Mouse (Mus musculus): ENCODE measurements at regions not wholly inside any gene's neighbourhood (a gene's known extent, or its start where the extent isn't known, plus 50 kb on each side); places are given as distances from the start of the nearest gene placed in this dataset.

GRCm38 (mm10) chr2:45538950-45539349, 421.8 kb upstream of the Zeb2 start:
- TF ChIP-seq ZC3H11A (IDR thresholded peaks at IDR 0.05; ENCODE audit: borderline replicate concordance, low read depth, low read length) (no peak), MAFK (IDR thresholded peaks at IDR 0.05; ENCODE audit: insufficient read depth, low read depth, low read length) (no peak), HCFC1 (IDR thresholded peaks at IDR 0.05; ENCODE audit: borderline replicate concordance, insufficient read depth, low read length) (no peak), ZNF384 (IDR thresholded peaks at IDR 0.05; ENCODE audit: low read depth, low read length) (no peak), CHD2 (IDR thresholded peaks at IDR 0.05; ENCODE audit: low read depth, low read length) (no peak)
- Histone ChIP-seq H3K9ac (ENCODE audit: insufficient read depth, low read depth, low read length, poor library complexity, severe bottlenecking) (no peak overlapping the region), H3K4me3 (ENCODE audit: insufficient read depth in 1 of 2, low read depth in 1 of 2, low read length in 2 of 2, poor library complexity in 1 of 2, severe bottlenecking in 1 of 2) (no peak overlapping the region), H3K27ac (ENCODE audit: insufficient read depth, low read depth, low read length, poor library complexity, severe bottlenecking) (no peak overlapping the region), H3K9me3 (ENCODE audit: control insufficient read depth, insufficient read depth, low read depth, low read length) (no peaks in the 10 kb centered on the region), H3K4me1 (ENCODE audit: control insufficient read depth in 2 of 2, insufficient read depth in 2 of 2, low read length in 2 of 2, poor library complexity in 1 of 2) (no peaks in the 10 kb centered on the region), H3K36me3 (ENCODE audit: control insufficient read depth, insufficient read depth, low read length, poor library complexity, severe bottlenecking) (no peaks in the 10 kb centered on the region)
- in situ Hi-C loops (cut with MboI; ENCODE audit: low sequenced_read_pairs in 2 of 2, unreplicated experiment in 2 of 2) = no loop called here
- DNase-seq (ENCODE audit: low read depth, low spot score) = no peak

- no peak for DNase-seq (ENCODE audit: low read depth, low spot score)
- TF ChIP-seq HCFC1 (IDR thresholded peaks at IDR 0.05; ENCODE audit: borderline replicate concordance, insufficient read depth, low read length) (no peak), ZNF384 (IDR thresholded peaks at IDR 0.05; ENCODE audit: low read depth, low read length) (no peak), CHD2 (IDR thresholded peaks at IDR 0.05; ENCODE audit: low read depth, low read length) (no peak), MAFK (IDR thresholded peaks at IDR 0.05; ENCODE audit: insufficient read depth, low read depth, low read length) (no peak), ZC3H11A (IDR thresholded peaks at IDR 0.05; ENCODE audit: borderline replicate concordance, low read depth, low read length) (no peak)
- in situ Hi-C loops (cut with MboI; ENCODE audit: low sequenced_read_pairs in 2 of 2, unreplicated experiment in 2 of 2) = no loop called here
- H3K4me3 ChIP-seq (ENCODE audit: insufficient read depth in 1 of 2, low read depth in 1 of 2, low read length in 2 of 2, poor library complexity in 1 of 2, severe bottlenecking in 1 of 2) = no peak overlapping the region
- H3K9me3 ChIP-seq (ENCODE audit: control insufficient read depth, insufficient read depth, low read depth, low read length) = no peaks in the 10 kb centered on the region
- H3K4me1 ChIP-seq (ENCODE audit: control insufficient read depth in 2 of 2, insufficient read depth in 2 of 2, low read length in 2 of 2, poor library complexity in 1 of 2) = no peaks in the 10 kb centered on the region
- no peaks in the 10 kb centered on the region for H3K36me3 ChIP-seq (ENCODE audit: control insufficient read depth, insufficient read depth, low read length, poor library complexity, severe bottlenecking)
- H3K9ac ChIP-seq (ENCODE audit: insufficient read depth, low read depth, low read length, poor library complexity, severe bottlenecking) = no peak overlapping the region
- no peak overlapping the region for H3K27ac ChIP-seq (ENCODE audit: insufficient read depth, low read depth, low read length, poor library complexity, severe bottlenecking)
Measured at GRCm38 (mm10) chr2:45537722-45538121, 420.5 kb upstream of the Zeb2 start.

- H3K27ac ChIP-seq (ENCODE audit: insufficient read depth, low read depth, low read length, poor library complexity, severe bottlenecking) = no peak overlapping the region
- in situ Hi-C loops (cut with MboI; ENCODE audit: low sequenced_read_pairs in 2 of 2, unreplicated experiment in 2 of 2) = no loop called here
- no peaks in the 10 kb centered on the region for H3K36me3 ChIP-seq (ENCODE audit: control insufficient read depth, insufficient read depth, low read length, poor library complexity, severe bottlenecking)
- H3K4me3 ChIP-seq (ENCODE audit: insufficient read depth in 1 of 2, low read depth in 1 of 2, low read length in 2 of 2, poor library complexity in 1 of 2, severe bottlenecking in 1 of 2) = no peak overlapping the region
- TF ChIP-seq ZNF384 (IDR thresholded peaks at IDR 0.05; ENCODE audit: low read depth, low read length) (no peak), CHD2 (IDR thresholded peaks at IDR 0.05; ENCODE audit: low read depth, low read length) (no peak), HCFC1 (IDR thresholded peaks at IDR 0.05; ENCODE audit: borderline replicate concordance, insufficient read depth, low read length) (no peak)
- no peaks in the 10 kb centered on the region for H3K4me1 ChIP-seq (ENCODE audit: control insufficient read depth in 2 of 2, insufficient read depth in 2 of 2, low read length in 2 of 2, poor library complexity in 1 of 2)
- no peak for DNase-seq (ENCODE audit: low read depth, low spot score)
- H3K9me3 ChIP-seq (ENCODE audit: control insufficient read depth, insufficient read depth, low read depth, low read length) = no peaks in the 10 kb centered on the region
- no peak overlapping the region for H3K9ac ChIP-seq (ENCODE audit: insufficient read depth, low read depth, low read length, poor library complexity, severe bottlenecking)
Measured at GRCm38 (mm10) chr2:45534806-45535205, 417.6 kb upstream of the Zeb2 start.

- Histone ChIP-seq H3K4me1 (ENCODE audit: control insufficient read depth in 2 of 2, insufficient read depth in 2 of 2, low read length in 2 of 2, poor library complexity in 1 of 2) (no peaks in the 10 kb centered on the region), H3K4me3 (ENCODE audit: insufficient read depth in 1 of 2, low read depth in 1 of 2, low read length in 2 of 2, poor library complexity in 1 of 2, severe bottlenecking in 1 of 2) (no peak overlapping the region), H3K27ac (ENCODE audit: insufficient read depth, low read depth, low read length, poor library complexity, severe bottlenecking) (no peak overlapping the region), H3K9me3 (ENCODE audit: control insufficient read depth, insufficient read depth, low read depth, low read length) (no peaks in the 10 kb centered on the region), H3K9ac (ENCODE audit: insufficient read depth, low read depth, low read length, poor library complexity, severe bottlenecking) (no peak overlapping the region), H3K36me3 (ENCODE audit: control insufficient read depth, insufficient read depth, low read length, poor library complexity, severe bottlenecking) (no peaks in the 10 kb centered on the region)
- in situ Hi-C loops (cut with MboI; ENCODE audit: low sequenced_read_pairs in 2 of 2, unreplicated experiment in 2 of 2) = no loop called here
- no peak for DNase-seq (ENCODE audit: low read depth, low spot score)
- TF ChIP-seq HCFC1 (IDR thresholded peaks at IDR 0.05; ENCODE audit: borderline replicate concordance, insufficient read depth, low read length) (no peak), MAFK (IDR thresholded peaks at IDR 0.05; ENCODE audit: insufficient read depth, low read depth, low read length) (no peak), ZC3H11A (IDR thresholded peaks at IDR 0.05; ENCODE audit: borderline replicate concordance, low read depth, low read length) (no peak), ZNF384 (IDR thresholded peaks at IDR 0.05; ENCODE audit: low read depth, low read length) (no peak), CHD2 (IDR thresholded peaks at IDR 0.05; ENCODE audit: low read depth, low read length) (no peak)
Measured at GRCm38 (mm10) chr2:45522310-45522709, 405.1 kb upstream of the Zeb2 start.

GRCm38 (mm10) chr2:45519550-45520152, 402.5 kb upstream of the Zeb2 start:
- in situ Hi-C loops (cut with MboI; ENCODE audit: low sequenced_read_pairs in 2 of 2, unreplicated experiment in 2 of 2) = no loop called here
- no peak overlapping the region for H3K9ac ChIP-seq (ENCODE audit: insufficient read depth, low read depth, low read length, poor library complexity, severe bottlenecking)
- no peak overlapping the region for H3K4me3 ChIP-seq (ENCODE audit: insufficient read depth in 1 of 2, low read depth in 1 of 2, low read length in 2 of 2, poor library complexity in 1 of 2, severe bottlenecking in 1 of 2)
- H3K27ac ChIP-seq (ENCODE audit: insufficient read depth, low read depth, low read length, poor library complexity, severe bottlenecking) = no peak overlapping the region
- H3K4me1 ChIP-seq (ENCODE audit: control insufficient read depth in 2 of 2, insufficient read depth in 2 of 2, low read length in 2 of 2, poor library complexity in 1 of 2) = no peaks in the 10 kb centered on the region
- no peak for TF ChIP-seq ZNF384 (IDR thresholded peaks at IDR 0.05; ENCODE audit: low read depth, low read length)
- TF ChIP-seq ZC3H11A (IDR thresholded peaks at IDR 0.05; ENCODE audit: borderline replicate concordance, low read depth, low read length) = no peak
- no peak for TF ChIP-seq HCFC1 (IDR thresholded peaks at IDR 0.05; ENCODE audit: borderline replicate concordance, insufficient read depth, low read length)
- no peak for TF ChIP-seq MAFK (IDR thresholded peaks at IDR 0.05; ENCODE audit: insufficient read depth, low read depth, low read length)
- no peak for TF ChIP-seq CHD2 (IDR thresholded peaks at IDR 0.05; ENCODE audit: low read depth, low read length)
- no peak for DNase-seq (ENCODE audit: low read depth, low spot score)
- H3K36me3 ChIP-seq (ENCODE audit: control insufficient read depth, insufficient read depth, low read length, poor library complexity, severe bottlenecking) = no peaks in the 10 kb centered on the region
- no peaks in the 10 kb centered on the region for H3K9me3 ChIP-seq (ENCODE audit: control insufficient read depth, insufficient read depth, low read depth, low read length)

Data from ES-E14 (cell line).